Comparison of ENCODE assay signal across 8 mouse cellular contexts in the genomic region with DNA sequence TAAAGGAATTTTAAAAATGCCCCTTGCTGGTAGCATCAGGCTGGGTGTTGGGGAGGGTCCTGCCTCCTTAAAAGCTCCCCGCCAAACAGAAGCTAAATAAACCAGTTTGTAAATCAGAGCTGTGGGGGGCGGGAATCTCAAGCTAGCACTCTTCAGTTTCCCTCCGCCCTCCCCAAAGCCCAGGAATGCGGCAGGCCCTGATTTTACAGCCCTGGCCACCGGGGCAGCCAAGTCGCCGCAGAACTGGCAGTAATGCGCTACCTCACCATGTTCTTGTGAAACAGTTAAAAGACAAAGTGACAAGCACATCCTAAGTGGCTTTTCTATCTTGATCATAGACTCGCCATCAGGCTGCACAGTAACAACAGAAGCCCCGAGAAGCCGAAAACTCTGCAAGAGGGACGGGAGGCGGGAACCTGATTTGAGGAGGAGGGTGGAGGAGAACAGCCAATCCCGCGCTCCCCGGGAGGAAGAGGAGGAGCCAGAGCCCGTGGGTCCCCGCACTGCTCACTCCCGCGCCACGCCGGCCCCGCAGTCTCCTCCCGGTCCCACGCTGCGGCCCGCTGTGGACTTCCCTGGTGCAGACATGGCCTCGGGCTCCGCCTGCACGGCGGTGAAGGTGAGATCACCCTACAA. TPM values are rescaled to one million over a fixed set of nuclear protein-coding genes. Genes with fewer than 3 reads are reported as not detected.
DNase-seq lines count a peak whose midpoint lies in the region; ATAC-seq lines count a peak whose summit lies in the region.

Gene Mtap, plus strand, starts transcription at position 217 of the 636 bp plus-strand sequence.

- DNase-seq in 3T3-L1 (ENCODE audit: low read depth, low spot score) = peak; percentile 84
- peak; percentile 88 for DNase-seq in adrenal gland, postnatal 25 days
- DNase-seq in heart, adult 9 months (ENCODE audit: low spot score in 2 of 2) = peak; percentile 83 to 85
- DNase-seq in kidney, adult 9 months = peak; percentile 77
- DNase-seq in splenic B cell, adult 2 months (ENCODE audit: low read depth, low spot score) = peak; percentile 74

- WGBS in embryonic facial prominence, embryonic 12.5 days = under 1% methylated on average over 31 of the region's 31 CpGs
- 2% methylated on average over 28 of the region's 31 CpGs for WGBS in limb, embryonic 13.5 days
- under 1% methylated on average over 31 of the region's 31 CpGs for WGBS in midbrain, embryonic 15.5 days

- peaks cover 15% of the 10 kb centered on the region for H3K4me1 ChIP-seq in embryonic facial prominence, embryonic 12.5 days
- H3K4me1 ChIP-seq in limb, embryonic 13.5 days = peaks cover 35% of the 10 kb centered on the region
- H3K4me1 ChIP-seq in midbrain, embryonic 15.5 days = peaks cover 14% of the 10 kb centered on the region

- no peaks in the 10 kb centered on the region for H3K27me3 ChIP-seq in embryonic facial prominence, embryonic 12.5 days
- no peaks in the 10 kb centered on the region for H3K27me3 ChIP-seq in limb, embryonic 13.5 days
- H3K27me3 ChIP-seq in midbrain, embryonic 15.5 days (replicated peaks) = no peaks in the 10 kb centered on the region
- no peaks in the 10 kb centered on the region for H3K27me3 ChIP-seq in splenic B cell, adult 2 months (ENCODE audit: control insufficient read depth, insufficient read depth, low read length, poor library complexity, severe bottlenecking)

- peak within 1 kb of the TSS; percentile 83 for H3K9ac ChIP-seq in embryonic facial prominence, embryonic 12.5 days
- peak within 1 kb of the TSS; percentile 90 for H3K9ac ChIP-seq in limb, embryonic 13.5 days
- H3K9ac ChIP-seq in midbrain, embryonic 15.5 days = peak within 1 kb of the TSS; percentile 63

- H3K36me3 ChIP-seq in embryonic facial prominence, embryonic 12.5 days = no peaks in the 10 kb centered on the region
- peaks cover 3% of the 10 kb centered on the region; the same call in 1 of the 2 replicates for H3K36me3 ChIP-seq in limb, embryonic 13.5 days
- no peaks in the 10 kb centered on the region for H3K36me3 ChIP-seq in midbrain, embryonic 15.5 days (replicated peaks)
- no peaks in the 10 kb centered on the region for H3K36me3 ChIP-seq in splenic B cell, adult 2 months (ENCODE audit: control insufficient read depth, insufficient read depth, low read length, poor library complexity, severe bottlenecking)

- peak within 1 kb of the TSS; percentile 89 for H3K27ac ChIP-seq in embryonic facial prominence, embryonic 12.5 days
- peak within 1 kb of the TSS; percentile 87 for H3K27ac ChIP-seq in limb, embryonic 13.5 days
- H3K27ac ChIP-seq in midbrain, embryonic 15.5 days = peak within 1 kb of the TSS; percentile 57

- ATAC-seq in embryonic facial prominence, embryonic 12.5 days (ENCODE audit: insufficient number of reproducible peaks, insufficient read depth, low FRiP score, low TSS enrichment) = peak; percentile 95
- ATAC-seq in limb, embryonic 13.5 days (ENCODE audit: low FRiP score, low read depth) = peak; percentile 95
- peak; percentile 97 for ATAC-seq in midbrain, embryonic 15.5 days (replicated peaks)

- no peaks in the 10 kb centered on the region for H3K9me3 ChIP-seq in embryonic facial prominence, embryonic 12.5 days
- no peaks in the 10 kb centered on the region for H3K9me3 ChIP-seq in limb, embryonic 13.5 days
- no peaks in the 10 kb centered on the region for H3K9me3 ChIP-seq in midbrain, embryonic 15.5 days

- peak within 1 kb of the TSS; percentile 93 for H3K4me3 ChIP-seq in embryonic facial prominence, embryonic 12.5 days
- peak within 1 kb of the TSS; percentile 95 for H3K4me3 ChIP-seq in limb, embryonic 13.5 days
- H3K4me3 ChIP-seq in midbrain, embryonic 15.5 days = peak within 1 kb of the TSS; percentile 70

- H3K4me2 ChIP-seq in embryonic facial prominence, embryonic 12.5 days (replicated peaks) = peak within 1 kb of the TSS; percentile 65
- H3K4me2 ChIP-seq in limb, embryonic 13.5 days (replicated peaks) = peak within 1 kb of the TSS; percentile 78
- H3K4me2 ChIP-seq in midbrain, embryonic 15.5 days = peak within 1 kb of the TSS; percentile 91

RNA-seq across cellular contexts. Expression of gene Mtap, which starts in this region (rescaled TPM):
- 40.4 and 45.4 TPM in 2 replicates for total RNA-seq in adrenal gland, postnatal 25 days (2021)
- 92.3 and 96.7 TPM in 2 replicates for polyA plus RNA-seq in embryonic facial prominence, embryonic 12.5 days (2016; fragmentation: Nextera tagmentation; extraction: Ambion mirVana)
- 89.6 and 91.5 TPM in 2 replicates for polyA plus RNA-seq in limb, embryonic 13.5 days (2015; fragmentation: Nextera tagmentation; extraction: Ambion mirVana)
- polyA plus RNA-seq in midbrain, embryonic 15.5 days (2015; fragmentation: Nextera tagmentation; extraction: Ambion mirVana) = 18.0 and 18.3 TPM in 2 replicates

Comparison
In these comparisons a context has a peak if more than half of its experiments do, and no peak if none do; other contexts are left out.
1. Peak in every context shown above with its lines: DNase-seq, ATAC-seq, H3K4me3 ChIP-seq and H3K27ac ChIP-seq.